Comparison of ENCODE assay signal across 8 mouse cellular contexts in genomic region chr9:107709096-107709696, GRCm38 (mm10). TPM values are rescaled to one million over a fixed set of nuclear protein-coding genes. Genes with fewer than 3 reads are reported as not detected.
DNase-seq lines count a peak whose midpoint lies in the region; ATAC-seq and TF ChIP-seq lines count a peak whose summit lies in the region.

No protein-coding gene starts in this region.

- DNase-seq in lung, embryonic 14.5 days: peak; percentile 58
- DNase-seq in lung, postnatal 14 days: no peak
- DNase-seq in embryo, embryonic 11 days: peak; percentile 43
- DNase-seq in heart, postnatal 4 days: peak; percentile 23
- DNase-seq in midbrain, embryonic 11.5 days (ENCODE audit: low spot score, missing footprints): peak; percentile 95
- DNase-seq in layer of hippocampus, postnatal 10 days (ENCODE audit: low spot score in 2 of 2): no peak
- DNase-seq in right cerebral cortex, adult 2 months (ENCODE audit: low spot score in 2 of 2): no peak
- DNase-seq in natural killer cell, adult 2 months (ENCODE audit: low spot score in 2 of 2): no peak

- peaks cover 20% of the 10 kb centered on the region for H3K4me1 ChIP-seq in lung, embryonic 14.5 days (ENCODE audit: insufficient read depth)
- H3K4me1 ChIP-seq in midbrain, embryonic 11.5 days (ENCODE audit: control insufficient read depth, insufficient read depth, low read length): peaks cover 33% of the 10 kb centered on the region

- H3K27me3 ChIP-seq in lung, embryonic 14.5 days (ENCODE audit: insufficient read depth, low read length): no peaks in the 10 kb centered on the region
- 0 out of 2 replicates have a peak, but pooled peaks cover 2% of the 10 kb centered on the region for H3K27me3 ChIP-seq in midbrain, embryonic 11.5 days (ENCODE audit: control insufficient read depth, insufficient read depth, low read length)

- no peaks in the 10 kb centered on the region for H3K9me3 ChIP-seq in lung, embryonic 14.5 days (ENCODE audit: low read depth, low read length)
- no peaks in the 10 kb centered on the region for H3K9me3 ChIP-seq in midbrain, embryonic 11.5 days (ENCODE audit: control insufficient read depth, low read length)

- no peak for TF ChIP-seq CTCF in lung, embryonic 14.5 days (IDR thresholded peaks at IDR 0.05; ENCODE audit: low read depth)

- WGBS in lung, embryonic 14.5 days: under 1% methylated on average over 54 of the region's 55 CpGs
- under 1% methylated on average over 43 of the region's 55 CpGs for WGBS in midbrain, embryonic 11.5 days

- H3K27ac ChIP-seq in lung, embryonic 14.5 days (ENCODE audit: low read depth): peak overlapping the region; percentile 89
- H3K27ac ChIP-seq in midbrain, embryonic 11.5 days (ENCODE audit: low read depth, low read length): peak overlapping the region; percentile 80

- H3K4me2 ChIP-seq in lung, embryonic 14.5 days: peak overlapping the region; percentile 91
- peak overlapping the region; percentile 98 for H3K4me2 ChIP-seq in midbrain, embryonic 11.5 days

- peak overlapping the region; percentile 72 for H3K4me3 ChIP-seq in lung, embryonic 14.5 days (ENCODE audit: low read depth, low read length)
- H3K4me3 ChIP-seq in midbrain, embryonic 11.5 days (ENCODE audit: low read depth, low read length): peak overlapping the region; percentile 79

- H3K9ac ChIP-seq in lung, embryonic 14.5 days: peak overlapping the region; percentile 75
- peak overlapping the region; percentile 84 for H3K9ac ChIP-seq in midbrain, embryonic 11.5 days (ENCODE audit: low read length)

- ATAC-seq in lung, embryonic 14.5 days (ENCODE audit: insufficient read depth): peak; percentile 3; the same call in 1 of the 2 replicates
- 0 out of 2 replicates have a peak, but pooled peaks have one; percentile 3 for ATAC-seq in midbrain, embryonic 11.5 days (ENCODE audit: low FRiP score)

- peaks cover 12% of the 10 kb centered on the region; the same call in 1 of the 2 replicates for H3K36me3 ChIP-seq in lung, embryonic 14.5 days (ENCODE audit: insufficient read depth)
- H3K36me3 ChIP-seq in midbrain, embryonic 11.5 days (ENCODE audit: control insufficient read depth, insufficient read depth, low read length): no peaks in the 10 kb centered on the region

RNA-seq across cellular contexts. Expression of gene Sema3f, which starts 1.1 kb away (rescaled TPM):
- polyA plus RNA-seq in lung, embryonic 14.5 days (2014; fragmentation: Nextera tagmentation; extraction: Ambion mirVana): 16.7 and 22.1 TPM in 2 replicates
- total RNA-seq in heart, postnatal 4 days (2021): 10 to 100 TPM; 18.7 to 20.9 TPM
- polyA plus RNA-seq in midbrain, embryonic 11.5 days (2014; fragmentation: Nextera tagmentation; extraction: Ambion mirVana): 9.6 and 11.9 TPM in 2 replicates
- total RNA-seq in layer of hippocampus, postnatal 10 days (2021): 1 to 10 TPM; 6.7 to 9.1 TPM

RNA-seq across cellular contexts. Expression of gene Gnat1, which starts 29.7 kb away (rescaled TPM):
- 0.72 and 0.89 TPM in 2 replicates for polyA plus RNA-seq in lung, embryonic 14.5 days (2014; fragmentation: Nextera tagmentation; extraction: Ambion mirVana)
- not detected for total RNA-seq in heart, postnatal 4 days (2021)
- polyA plus RNA-seq in midbrain, embryonic 11.5 days (2014; fragmentation: Nextera tagmentation; extraction: Ambion mirVana): 1.1 and 1.4 TPM in 2 replicates
- 1 to 10 TPM in 1 of 2 experiments, under 1 TPM in 1; 0.71 to 1.1 TPM for total RNA-seq in layer of hippocampus, postnatal 10 days (2021)

RNA-seq across cellular contexts. Expression of gene Slc38a3, which starts 39.9 kb away (rescaled TPM):
- 3.6 and 4.8 TPM in 2 replicates for polyA plus RNA-seq in lung, embryonic 14.5 days (2014; fragmentation: Nextera tagmentation; extraction: Ambion mirVana)
- total RNA-seq in heart, postnatal 4 days (2021): 1 to 10 TPM; 8.0 to 8.1 TPM
- polyA plus RNA-seq in midbrain, embryonic 11.5 days (2014; fragmentation: Nextera tagmentation; extraction: Ambion mirVana): 11.2 and 11.7 TPM in 2 replicates
- total RNA-seq in layer of hippocampus, postnatal 10 days (2021): 100 to 1,000 TPM in 1 of 2 experiments, 10 to 100 TPM in 1; 96.5 to 109 TPM

Comparison
In these comparisons a context has a peak if more than half of its experiments do, and no peak if none do; other contexts are left out.
1. DNase-seq: peak in lung, embryonic 14.5 days (single experiment), embryo, embryonic 11 days (single experiment), heart, postnatal 4 days (single experiment) and midbrain, embryonic 11.5 days (single experiment); none in lung, postnatal 14 days (single experiment), layer of hippocampus, postnatal 10 days (0 of 2), right cerebral cortex, adult 2 months (0 of 2) and natural killer cell, adult 2 months (0 of 2).
2. RNA of gene Slc38a3, which starts 39.9 kb away (total RNA-seq): 96.5 to 109 TPM in layer of hippocampus, postnatal 10 days; 8.0 to 8.1 TPM in heart, postnatal 4 days; every median in the first group is over 10 times any median in the second.